Mouse (Mus musculus) stomach, postnatal 0 days (tissue): ENCODE data around the gene Gpc4.

Source experiments
- CTCF ChIP-seq: IDR thresholded peaks from 2 replicates; pipeline ENCODE4 v1.5.1; 2016; ENCODE audit warnings: antibody characterized with exemption, low read depth, mild to moderate bottlenecking, moderate library complexity
- EP300 ChIP-seq: optimal IDR thresholded peaks from 2 replicates; pipeline ENCODE3; 2016; ENCODE audit warnings: antibody characterized with exemption

- TF ChIP-seq CTCF, result no peak
- TF ChIP-seq EP300, result no peak
Observed at GRCm38 (mm10) chrX:52165555-52165938, 495 bp upstream of the Gpc4 start.
